Mouse (Mus musculus): ENCODE measurements around the gene Frmd6. TPM values are rescaled to one million over a fixed set of nuclear protein-coding genes. Genes with fewer than 3 reads are reported as not detected.

The Frmd6 gene
- polyA plus RNA-seq, 1 experiment from 2014 or later, result 14.4 TPM

- Histone ChIP-seq H3K27ac (no peak overlapping the region), H3K9me3 (no peaks in the 10 kb centered on the region), H3K9ac (no peak overlapping the region), H3K27me3 (replicated peaks) (no peaks in the 10 kb centered on the region), H3K4me3 (replicated peaks) (no peak overlapping the region), H3K4me2 (replicated peaks) (no peak overlapping the region), H3K4me1 (replicated peaks) (no peaks in the 10 kb centered on the region; the same call in 1 of the 2 replicates), H3K36me3 (no peaks in the 10 kb centered on the region)
- ATAC-seq, result no peak; the same call in 1 of the 2 replicates
- 76% methylated on average over 4 of the region's 4 CpGs for WGBS
Observed at GRCm38 (mm10) chr12:70834043-70834442, 8.7 kb downstream of the Frmd6 start.

- no peaks in the 10 kb centered on the region; the same call in 1 of the 2 replicates for H3K4me1 ChIP-seq (replicated peaks)
- H3K4me2 ChIP-seq (replicated peaks), result no peak overlapping the region
- no peak overlapping the region for H3K27ac ChIP-seq
- H3K9ac ChIP-seq, result no peak overlapping the region
- H3K4me3 ChIP-seq (replicated peaks), result no peak overlapping the region
- no peaks in the 10 kb centered on the region for H3K27me3 ChIP-seq (replicated peaks)
- WGBS, result 80% methylated on average over 5 of the region's 5 CpGs
- no peaks in the 10 kb centered on the region for H3K36me3 ChIP-seq
- no peaks in the 10 kb centered on the region for H3K9me3 ChIP-seq
- ATAC-seq, result no peak
Observed at GRCm38 (mm10) chr12:70835004-70835403, 9.7 kb downstream of the Frmd6 start.

GRCm38 (mm10) chr12:70837792-70838321, 12.5 kb downstream of the Frmd6 start:
- no peak overlapping the region for H3K4me2 ChIP-seq (replicated peaks)
- no peak overlapping the region for H3K9ac ChIP-seq
- no peaks in the 10 kb centered on the region for H3K27me3 ChIP-seq (replicated peaks)
- 71% methylated on average over 12 of the region's 12 CpGs for WGBS
- H3K4me3 ChIP-seq (replicated peaks), result no peak overlapping the region
- no peaks in the 10 kb centered on the region for H3K4me1 ChIP-seq (replicated peaks)
- H3K36me3 ChIP-seq, result no peaks in the 10 kb centered on the region
- no peak for ATAC-seq
- H3K27ac ChIP-seq, result no peak overlapping the region
- H3K9me3 ChIP-seq, result no peaks in the 10 kb centered on the region

- Histone ChIP-seq H3K27ac (no peak overlapping the region), H3K4me2 (replicated peaks) (no peak overlapping the region), H3K36me3 (no peaks in the 10 kb centered on the region), H3K27me3 (replicated peaks) (no peaks in the 10 kb centered on the region), H3K4me3 (replicated peaks) (no peak overlapping the region), H3K9me3 (no peaks in the 10 kb centered on the region), H3K4me1 (replicated peaks) (no peaks in the 10 kb centered on the region), H3K9ac (no peak overlapping the region)
- 63% methylated on average over 2 of the region's 2 CpGs for WGBS
- no peak for ATAC-seq
Observed at GRCm38 (mm10) chr12:70845371-70845770, 20.1 kb downstream of the Frmd6 start.

- Histone ChIP-seq H3K9ac (no peak overlapping the region), H3K4me3 (replicated peaks) (no peak overlapping the region), H3K27me3 (replicated peaks) (no peaks in the 10 kb centered on the region), H3K4me1 (replicated peaks) (0 out of 2 replicates have a peak, but pooled peaks cover 2% of the 10 kb centered on the region), H3K27ac (no peak overlapping the region), H3K36me3 (no peaks in the 10 kb centered on the region), H3K4me2 (replicated peaks) (no peak overlapping the region), H3K9me3 (no peaks in the 10 kb centered on the region)
- WGBS, result 87% methylated on average over 9 of the region's 9 CpGs
- no peak for ATAC-seq
Observed at GRCm38 (mm10) chr12:70849024-70849423, 23.7 kb downstream of the Frmd6 start.

- H3K4me2 ChIP-seq (replicated peaks), result no peak overlapping the region
- WGBS, result 73% methylated on average over 11 of the region's 11 CpGs
- 0 out of 2 replicates have a peak, but pooled peaks cover 2% of the 10 kb centered on the region for H3K4me1 ChIP-seq (replicated peaks)
- no peak overlapping the region for H3K9ac ChIP-seq
- H3K27me3 ChIP-seq (replicated peaks), result no peaks in the 10 kb centered on the region
- H3K36me3 ChIP-seq, result no peaks in the 10 kb centered on the region
- no peaks in the 10 kb centered on the region for H3K9me3 ChIP-seq
- no peak for ATAC-seq
- H3K27ac ChIP-seq, result no peak overlapping the region
- H3K4me3 ChIP-seq (replicated peaks), result no peak overlapping the region
Observed at GRCm38 (mm10) chr12:70849517-70850291, 24.4 kb downstream of the Frmd6 start.

GRCm38 (mm10) chr12:70851342-70851960, 26.1 kb downstream of the Frmd6 start:
- Histone ChIP-seq H3K4me3 (replicated peaks) (no peak overlapping the region), H3K9ac (no peak overlapping the region), H3K27ac (no peak overlapping the region), H3K9me3 (no peaks in the 10 kb centered on the region), H3K27me3 (replicated peaks) (no peaks in the 10 kb centered on the region), H3K36me3 (no peaks in the 10 kb centered on the region), H3K4me1 (replicated peaks) (0 out of 2 replicates have a peak, but pooled peaks cover 2% of the 10 kb centered on the region), H3K4me2 (replicated peaks) (no peak overlapping the region)
- WGBS, result 60% methylated on average over 7 of the region's 7 CpGs
- no peak; the same call in 1 of the 2 replicates for ATAC-seq

- Histone ChIP-seq H3K9ac (no peak overlapping the region), H3K27ac (no peak overlapping the region), H3K27me3 (replicated peaks) (no peaks in the 10 kb centered on the region), H3K36me3 (no peaks in the 10 kb centered on the region), H3K9me3 (no peaks in the 10 kb centered on the region), H3K4me1 (replicated peaks) (0 out of 2 replicates have a peak, but pooled peaks cover 2% of the 10 kb centered on the region), H3K4me2 (replicated peaks) (no peak overlapping the region), H3K4me3 (replicated peaks) (no peak overlapping the region)
- no peak for ATAC-seq
- WGBS, result 53% methylated on average over 6 of the region's 6 CpGs
Observed at GRCm38 (mm10) chr12:70853026-70853425, 27.7 kb downstream of the Frmd6 start.

GRCm38 (mm10) chr12:70855678-70856077, 30.4 kb downstream of the Frmd6 start:
- no peak overlapping the region for H3K27ac ChIP-seq
- H3K36me3 ChIP-seq, result no peaks in the 10 kb centered on the region
- H3K27me3 ChIP-seq (replicated peaks), result no peaks in the 10 kb centered on the region
- no peak overlapping the region for H3K4me3 ChIP-seq (replicated peaks)
- no peak for ATAC-seq
- no peak overlapping the region for H3K9ac ChIP-seq
- 69% methylated on average over 6 of the region's 6 CpGs for WGBS
- no peak overlapping the region for H3K4me2 ChIP-seq (replicated peaks)
- H3K4me1 ChIP-seq (replicated peaks), result 0 out of 2 replicates have a peak, but pooled peaks cover 2% of the 10 kb centered on the region
- no peaks in the 10 kb centered on the region for H3K9me3 ChIP-seq

- H3K9me3 ChIP-seq, result no peaks in the 10 kb centered on the region
- H3K4me1 ChIP-seq (replicated peaks), result no peaks in the 10 kb centered on the region
- no peaks in the 10 kb centered on the region for H3K27me3 ChIP-seq (replicated peaks)
- H3K4me3 ChIP-seq (replicated peaks), result no peak overlapping the region
- H3K36me3 ChIP-seq, result no peaks in the 10 kb centered on the region
- H3K4me2 ChIP-seq (replicated peaks), result no peak overlapping the region
- no peak overlapping the region for H3K27ac ChIP-seq
- H3K9ac ChIP-seq, result no peak overlapping the region
- WGBS, result 91% methylated on average over 4 of the region's 4 CpGs
- no peak for ATAC-seq
Observed at GRCm38 (mm10) chr12:70856776-70857175, 31.5 kb downstream of the Frmd6 start.

GRCm38 (mm10) chr12:70863281-70863680, 38.0 kb downstream of the Frmd6 start:
- WGBS, result 64% methylated on average over 7 of the region's 7 CpGs
- H3K27me3 ChIP-seq (replicated peaks), result no peaks in the 10 kb centered on the region

GRCm38 (mm10) chr12:70867780-70868179, 42.5 kb downstream of the Frmd6 start:
- no peak for ATAC-seq
- H3K36me3 ChIP-seq, result no peaks in the 10 kb centered on the region
- no peak overlapping the region for H3K4me2 ChIP-seq (replicated peaks)
- H3K27ac ChIP-seq, result no peak overlapping the region
- WGBS, result 64% methylated on average over 3 of the region's 3 CpGs
- no peak overlapping the region for H3K9ac ChIP-seq
- 0 out of 2 replicates have a peak, but pooled peaks cover 4% of the 10 kb centered on the region for H3K4me1 ChIP-seq (replicated peaks)
- no peaks in the 10 kb centered on the region for H3K27me3 ChIP-seq (replicated peaks)
- no peak overlapping the region for H3K4me3 ChIP-seq (replicated peaks)
- H3K9me3 ChIP-seq, result no peaks in the 10 kb centered on the region

More at GRCm38 (mm10) chr12:70863281-70863680, 38.0 kb downstream of the Frmd6 start:
- H3K4me2 ChIP-seq (replicated peaks), result no peak overlapping the region
- no peaks in the 10 kb centered on the region for H3K36me3 ChIP-seq
- H3K4me1 ChIP-seq (replicated peaks), result 0 out of 2 replicates have a peak, but pooled peaks cover 4% of the 10 kb centered on the region
- H3K27ac ChIP-seq, result no peak overlapping the region
- no peak overlapping the region for H3K4me3 ChIP-seq (replicated peaks)
- H3K9me3 ChIP-seq, result no peaks in the 10 kb centered on the region
- ATAC-seq, result no peak
- H3K9ac ChIP-seq, result no peak overlapping the region

All from intestine, embryonic 15.5 days (tissue).